28 mouse cellular contexts compared by ENCODE assay signal in the genomic region with DNA sequence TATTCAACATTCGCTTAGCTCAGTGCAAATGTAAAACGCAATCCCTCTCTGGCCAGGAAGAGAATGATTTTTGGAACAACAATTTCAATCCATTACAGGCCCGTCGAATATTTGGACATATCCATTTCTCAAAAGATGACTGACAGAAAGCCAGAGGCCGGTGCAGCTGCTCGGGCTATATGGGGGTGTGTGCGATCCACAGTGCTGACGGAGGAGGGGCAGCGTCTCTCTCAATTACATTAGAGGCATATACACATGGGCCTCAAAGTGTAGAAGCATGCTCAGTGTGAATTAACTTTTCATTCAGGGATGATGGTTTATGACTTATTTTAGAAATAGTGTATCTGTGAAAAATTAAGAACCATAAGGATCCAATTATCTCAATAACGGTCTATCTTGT.
"Had no signal": no experiment of that assay in that cellular context is flagged by ENCODE, and none has a peak within 500 bp of the region (broad histone marks: within the 10 kb centered on the region; RNA-seq: fewer than 3 reads in every experiment).

No protein-coding gene starts in this region.

- H3K27ac ChIP-seq: embryonic facial prominence, embryonic 13.5 days; embryonic facial prominence, embryonic 15.5 days; forebrain, embryonic 10.5 days; forebrain, embryonic 12.5 days; forebrain, embryonic 13.5 days; forebrain, embryonic 15.5 days; gastrocnemius, adult 2 months; heart, adult 2 months had no signal

- H3K4me1 ChIP-seq: embryonic facial prominence, embryonic 15.5 days; forebrain, embryonic 13.5 days had no signal

- H3K9ac ChIP-seq: embryonic facial prominence, embryonic 13.5 days; embryonic facial prominence, embryonic 15.5 days; forebrain, embryonic 12.5 days; forebrain, embryonic 13.5 days; forebrain, embryonic 15.5 days had no signal

- H3K36me3 ChIP-seq: embryonic facial prominence, embryonic 13.5 days; embryonic facial prominence, embryonic 15.5 days; forebrain, embryonic 10.5 days; forebrain, embryonic 12.5 days; forebrain, embryonic 15.5 days; heart, embryonic 10.5 days had no signal

- H3K4me3 ChIP-seq: embryonic facial prominence, embryonic 13.5 days; embryonic facial prominence, embryonic 15.5 days; erythroblast, embryonic 14.5 days; forebrain, embryonic 10.5 days; forebrain, embryonic 12.5 days; forebrain, embryonic 13.5 days; forebrain, embryonic 15.5 days; gastrocnemius, adult 2 months; heart, adult 2 months; heart, embryonic 10.5 days had no signal

- DNase-seq: cerebellum, adult 18-20 months; cerebellum, adult 2 months; cerebellum, adult 8-10 months; cerebellum, adult 9-10 months; cerebellum, adult 9-11 months; cerebellum, postnatal 10 days; cerebellum, postnatal 14 days; cerebellum, postnatal 25 days; cerebellum, postnatal 36 days; embryo, embryonic 11 days; gastrocnemius, adult 2 months; gastrocnemius, postnatal 10 days; gastrocnemius, postnatal 14 days; gastrocnemius, postnatal 25 days; gastrocnemius, postnatal 36 days; heart, adult 11 months; heart, adult 18-20 months; heart, adult 2 months had no signal

- H3K9me3 ChIP-seq: embryonic facial prominence, embryonic 13.5 days; embryonic facial prominence, embryonic 15.5 days; forebrain, embryonic 10.5 days; forebrain, embryonic 12.5 days; forebrain, embryonic 13.5 days; forebrain, embryonic 15.5 days; heart, embryonic 10.5 days had no signal

- H3K4me2 ChIP-seq: embryonic facial prominence, embryonic 13.5 days; embryonic facial prominence, embryonic 15.5 days; forebrain, embryonic 12.5 days; forebrain, embryonic 13.5 days; forebrain, embryonic 15.5 days had no signal

- H3K27me3 ChIP-seq: embryonic facial prominence, embryonic 13.5 days; embryonic facial prominence, embryonic 15.5 days; forebrain, embryonic 12.5 days; forebrain, embryonic 13.5 days; forebrain, embryonic 15.5 days had no signal

- ATAC-seq: forebrain, embryonic 13.5 days; forebrain, embryonic 14.5 days; forebrain, embryonic 15.5 days; forebrain, embryonic 16.5 days had no signal
